Mouse (Mus musculus): Measurements from ENCODE around the gene Rbms3.

Gene Rbms3

GRCm38 (mm10) chr9:116834949-116835348 is 794.8 kb downstream of the Rbms3 start:
- DNase-seq (ENCODE audit: low spot score in 2 of 2) = no peak

GRCm38 (mm10) chr9:116833677-116834076 is 796.0 kb downstream of the Rbms3 start:
- DNase-seq (ENCODE audit: low spot score in 2 of 2) = no peak

GRCm38 (mm10) chr9:116832822-116833221 is 796.9 kb downstream of the Rbms3 start:
- DNase-seq (ENCODE audit: low spot score in 2 of 2) = no peak

GRCm38 (mm10) chr9:116831386-116831785 is 798.3 kb downstream of the Rbms3 start:
- DNase-seq (ENCODE audit: low spot score in 2 of 2) = no peak

- no peak for DNase-seq (ENCODE audit: low spot score in 2 of 2)
Measured at GRCm38 (mm10) chr9:116829929-116830328, 799.8 kb downstream of the Rbms3 start.

- no peak for DNase-seq (ENCODE audit: low spot score in 2 of 2)
Measured at GRCm38 (mm10) chr9:116821601-116822000, 808.1 kb downstream of the Rbms3 start.

GRCm38 (mm10) chr9:116817196-116817595 is 812.5 kb downstream of the Rbms3 start:
- DNase-seq (ENCODE audit: low spot score in 2 of 2) = no peak

- DNase-seq (ENCODE audit: low spot score in 2 of 2) = no peak
Measured at GRCm38 (mm10) chr9:116814495-116815094, 815.1 kb downstream of the Rbms3 start.

- no peak for DNase-seq (ENCODE audit: low spot score in 2 of 2)
Measured at GRCm38 (mm10) chr9:116813396-116813795, 816.3 kb downstream of the Rbms3 start.

- no peak for DNase-seq (ENCODE audit: low spot score in 2 of 2)
Measured at GRCm38 (mm10) chr9:116809260-116809659, 820.5 kb downstream of the Rbms3 start.

GRCm38 (mm10) chr9:116808401-116808800 is 821.3 kb downstream of the Rbms3 start:
- no peak for DNase-seq (ENCODE audit: low spot score in 2 of 2)

GRCm38 (mm10) chr9:116807166-116808081 is 822.3 kb downstream of the Rbms3 start:
- DNase-seq (ENCODE audit: low spot score in 2 of 2) = peak; percentile 10 to 13

- peak in 1 of 2 experiments; percentile 22 for DNase-seq (ENCODE audit: low spot score in 2 of 2)
Measured at GRCm38 (mm10) chr9:116803292-116803731, 826.4 kb downstream of the Rbms3 start.

- peak in 1 of 2 experiments; percentile 13 for DNase-seq (ENCODE audit: low spot score in 2 of 2)
Measured at GRCm38 (mm10) chr9:116802602-116803001, 827.1 kb downstream of the Rbms3 start.

- DNase-seq (ENCODE audit: low spot score in 2 of 2) = no peak
Measured at GRCm38 (mm10) chr9:116795240-116795955, 834.3 kb downstream of the Rbms3 start.

GRCm38 (mm10) chr9:116791850-116792249 is 837.9 kb downstream of the Rbms3 start:
- DNase-seq (ENCODE audit: low spot score in 2 of 2) = no peak

GRCm38 (mm10) chr9:116786136-116787046 is 843.3 kb downstream of the Rbms3 start:
- DNase-seq (ENCODE audit: low spot score in 2 of 2) = no peak

GRCm38 (mm10) chr9:116771820-116772219 is 857.9 kb downstream of the Rbms3 start:
- no peak for DNase-seq (ENCODE audit: low spot score in 2 of 2)

GRCm38 (mm10) chr9:116769358-116770054 is 860.2 kb downstream of the Rbms3 start:
- no peak for DNase-seq (ENCODE audit: low spot score in 2 of 2)

GRCm38 (mm10) chr9:116762395-116763025 is 867.2 kb downstream of the Rbms3 start:
- DNase-seq (ENCODE audit: low spot score in 2 of 2) = no peak

Measured in frontal cortex, postnatal 10 days (tissue).